Mouse (Mus musculus) Patski (cell line): ENCODE measurements around the gene Chd9. TPM values are rescaled to one million over a fixed set of nuclear protein-coding genes. Genes with fewer than 3 reads are reported as not detected.

Experiments
- ATAC-seq: fragments of 100-300 bp; one replicate; pipeline ENCODE4 v1.8.0; 2021
- CTCF ChIA-PET: fragments of 350-600 bp; sonication (Branson Sonifier 250); formaldehyde crosslinking; loops from one replicate; lab custom pipeline; 2022; ENCODE audit warnings: inconsistent platforms; lab: Charles Lee
- POLR2A ChIA-PET: fragments of 350-600 bp; sonication (Branson Sonifier 250); formaldehyde crosslinking; loops from one replicate; lab custom pipeline; 2022; ENCODE audit warnings: antibody characterized with exemption, inconsistent platforms; lab: Charles Lee
- DNase-seq: peaks from one replicate; pipeline ENCODE4 v3.0.0-alpha.2; 2011; ENCODE audit warnings: low read depth, low spot score
- H3K27me3 ChIP-seq: fragments of 371-371 bp; one replicate; pipeline ENCODE4 v1.5.1; 2021
- CTCF ChIP-seq: fragments of 100-300 bp; IDR thresholded peaks from one replicate; pipeline ENCODE4 v1.5.1; 2021
- in situ Hi-C: fragments of 300-500 bp; cut with MboI; formaldehyde crosslinking; loops from 3 replicates; pipeline ENCODE4 v1.11.1; 2018; ENCODE audit warnings: low pct_unique_long_range_greater_than_20kb, mixed read lengths
- polyA plus RNA-seq: library from polyadenylated mRNA; unstranded; gene quantifications from one replicate; pipeline ENCODE4 v1.2.3, GENCODE M21; 2021

Chd9 gene
- polyA plus RNA-seq, 1 experiment from 2014 or later = 63.7 TPM

DNA sequence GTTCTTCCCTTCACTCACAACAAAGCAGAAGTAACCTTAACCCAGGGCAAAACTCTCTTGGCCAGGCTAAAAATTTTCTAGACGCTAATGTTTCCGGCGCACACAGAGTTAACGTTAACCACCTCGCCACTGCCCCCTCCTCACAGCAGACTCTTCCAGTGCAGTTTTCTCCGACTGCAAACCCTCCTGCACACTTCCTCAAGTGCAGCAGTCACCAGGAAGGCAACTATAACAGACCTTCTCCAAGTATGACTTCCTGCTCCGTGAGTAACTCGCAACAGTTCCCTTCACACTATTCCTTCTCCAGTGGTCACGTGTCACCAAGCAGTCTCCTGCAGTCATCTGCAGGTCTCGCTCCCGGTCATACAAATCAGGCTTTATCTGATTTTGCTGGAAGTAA is 104.8 kb downstream of the Chd9 start:
- in situ Hi-C loops = no loop called here
- ATAC-seq (no peak), DNase-seq (no peak)
- CTCF ChIA-PET = no interaction called here
- no peak for TF ChIP-seq CTCF
- POLR2A ChIA-PET = no interaction called here
- no peaks in the 10 kb centered on the region for H3K27me3 ChIP-seq

DNA sequence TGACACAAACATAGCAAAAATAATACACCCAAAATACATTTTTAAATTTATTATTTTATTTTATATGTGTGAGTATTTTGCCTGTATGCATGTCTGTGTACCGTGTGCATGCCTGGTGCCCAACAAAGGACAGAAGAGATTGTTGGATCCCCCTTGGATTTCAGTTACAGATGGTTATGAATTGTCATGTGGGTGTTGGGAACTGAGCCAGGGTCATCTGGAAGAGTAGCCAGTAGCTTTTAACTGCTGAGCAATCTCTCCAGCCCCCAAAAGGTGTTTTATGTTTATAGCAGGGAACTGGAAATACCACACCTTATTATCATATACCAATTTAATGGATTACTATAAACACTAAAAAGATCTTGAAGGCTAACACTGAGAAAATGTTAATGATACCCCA is 106.6 kb downstream of the Chd9 start:
- no peak for TF ChIP-seq CTCF
- no peaks in the 10 kb centered on the region for H3K27me3 ChIP-seq
- POLR2A ChIA-PET = no interaction called here
- in situ Hi-C loops = no loop called here
- no peak for DNase-seq
- CTCF ChIA-PET = interaction anchor here (1.0 to 5.0 kb wide), 4 partner anchors 10 to 104 kb away, joined by 3 to 44 read pairs (median 6); partner anchors contain the start of gene Chd9
- ATAC-seq = no peak

DNA sequence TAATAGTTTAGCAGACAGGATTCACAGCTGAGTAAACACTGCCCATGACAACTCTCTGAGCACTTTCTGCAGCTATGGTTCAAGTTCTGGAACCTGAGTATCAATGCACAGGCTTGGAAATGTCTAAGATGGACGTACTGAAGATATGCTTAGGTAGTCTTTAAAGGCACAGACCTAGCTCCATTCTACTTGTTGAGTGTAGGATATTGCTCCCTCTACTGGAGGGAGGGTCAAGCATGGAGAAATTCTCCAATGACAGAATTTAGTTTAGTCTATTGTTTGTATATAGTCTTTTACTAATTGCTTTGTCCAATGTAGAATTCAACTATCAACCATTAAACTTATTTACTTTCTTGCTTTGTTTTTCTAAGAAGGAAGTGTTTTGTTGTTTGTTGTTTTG is 108.7 kb downstream of the Chd9 start:
- in situ Hi-C loops = no loop called here

DNA sequence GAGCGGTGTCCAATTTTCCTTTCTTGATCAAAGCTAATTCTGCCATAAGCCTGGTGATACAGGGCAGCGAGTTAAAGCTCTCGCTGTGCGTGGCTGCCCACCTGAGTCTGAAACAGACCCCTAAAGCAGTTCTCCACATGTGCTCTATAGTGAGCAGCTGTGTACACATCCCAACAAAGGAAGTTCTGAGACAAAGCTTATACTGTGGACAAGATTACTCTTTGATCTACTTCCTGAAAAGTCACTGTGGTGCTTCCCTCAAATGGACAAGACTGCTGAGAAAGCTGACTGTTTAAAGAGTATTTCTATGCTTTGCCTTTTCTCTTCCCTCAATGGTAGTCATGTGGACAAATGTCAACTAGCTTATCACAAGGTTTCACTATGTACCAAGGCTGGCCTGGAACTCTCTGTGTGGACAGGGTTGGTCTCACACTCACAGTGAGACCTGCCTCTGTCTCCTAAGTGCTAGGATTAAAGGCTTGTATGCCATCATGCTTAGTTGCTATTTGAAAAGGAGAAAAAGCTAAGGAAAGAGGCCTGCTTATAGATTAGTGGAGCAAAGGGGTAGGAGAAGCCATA is 110.3 kb downstream of the Chd9 start:
- POLR2A ChIA-PET = interaction anchor here (1.2 kb wide), 1 partner anchor 10 kb away, joined by 4 read pairs; no protein-coding TSS in a partner anchor
- TF ChIP-seq CTCF = no peak
- ATAC-seq = no peak

More for the DNA sequence above, 108.7 kb downstream of the Chd9 start:
- DNase-seq = no peak
- POLR2A ChIA-PET = interaction anchor here (0.7 kb wide), 1 partner anchor 100 kb away, joined by 3 read pairs; no protein-coding TSS in a partner anchor
- peak; percentile 52 for TF ChIP-seq CTCF
- H3K27me3 ChIP-seq = no peaks in the 10 kb centered on the region
- no peak for ATAC-seq
- CTCF ChIA-PET = interaction anchor here (0.7 to 5.0 kb wide), 10 partner anchors 10 to 142 kb away, joined by 3 to 44 read pairs (median 3); partner anchors contain the start of gene Chd9

DNA sequence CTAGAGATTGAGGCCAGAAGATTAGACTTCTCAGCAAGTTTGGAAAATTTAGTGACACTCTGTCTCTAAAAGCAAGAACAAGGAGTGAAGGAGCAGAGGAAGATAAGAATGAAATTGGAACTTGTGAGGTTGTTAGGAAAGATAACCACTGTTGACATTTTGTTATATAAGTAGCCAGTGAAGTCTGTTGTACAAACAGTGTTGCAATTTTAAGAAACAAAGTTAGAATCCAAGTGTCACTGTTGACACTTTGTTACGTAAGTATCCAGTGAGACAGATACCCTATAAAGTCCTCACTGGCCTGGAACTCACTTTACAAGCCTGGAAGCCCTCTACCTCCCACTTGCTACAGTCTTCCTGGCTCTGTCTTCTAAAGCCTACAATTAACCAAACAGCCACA is 111.7 kb downstream of the Chd9 start:
- DNase-seq = no peak
- ChIA-PET CTCF (interaction anchor here (2.3 kb wide), 1 partner anchor 8 kb away, joined by 12 read pairs; no protein-coding TSS in a partner anchor), POLR2A (interaction anchor here (1.2 kb wide), 1 partner anchor 9 kb away, joined by 4 read pairs; no protein-coding TSS in a partner anchor)
- H3K27me3 ChIP-seq = no peaks in the 10 kb centered on the region
- in situ Hi-C loops = no loop called here
- no peak for ATAC-seq
- no peak for TF ChIP-seq CTCF

More for the DNA sequence above, 110.3 kb downstream of the Chd9 start:
- in situ Hi-C loops = no loop called here
- DNase-seq = no peak
- H3K27me3 ChIP-seq = no peaks in the 10 kb centered on the region
- CTCF ChIA-PET = interaction anchor here (1.4 to 5.0 kb wide), 5 partner anchors 9 to 108 kb away, joined by 3 to 44 read pairs (median 12); partner anchors contain the start of gene Chd9

DNA sequence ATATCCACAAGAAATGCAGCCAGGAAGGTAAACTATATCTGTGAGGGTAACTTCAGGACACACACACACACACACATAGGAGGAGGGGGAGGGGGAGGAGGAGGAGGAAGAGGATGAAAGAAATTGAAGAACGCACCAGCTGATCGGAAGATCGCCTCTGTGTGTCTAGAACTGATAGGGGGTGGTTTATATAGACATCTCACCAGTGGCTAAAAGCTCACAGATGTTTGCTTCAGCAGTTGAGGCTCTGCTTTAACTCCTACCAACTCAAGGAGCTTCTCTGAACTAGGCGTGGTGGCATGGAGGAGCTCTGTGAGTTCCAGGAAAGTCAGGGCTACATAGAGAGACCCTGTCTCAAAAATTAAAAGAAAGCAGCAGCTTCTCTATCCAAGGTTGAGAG is 115.6 kb downstream of the Chd9 start:
- TF ChIP-seq CTCF = no peak
- ChIA-PET CTCF (interaction anchor here (1.2 to 1.6 kb wide), 3 partner anchors 9 to 115 kb away, joined by 3 to 8 read pairs (median 4); partner anchors contain the start of gene Chd9), POLR2A (no interaction called here)
- ATAC-seq (no peak), DNase-seq (no peak)
- in situ Hi-C loops = no loop called here
- H3K27me3 ChIP-seq = no peaks in the 10 kb centered on the region

DNA sequence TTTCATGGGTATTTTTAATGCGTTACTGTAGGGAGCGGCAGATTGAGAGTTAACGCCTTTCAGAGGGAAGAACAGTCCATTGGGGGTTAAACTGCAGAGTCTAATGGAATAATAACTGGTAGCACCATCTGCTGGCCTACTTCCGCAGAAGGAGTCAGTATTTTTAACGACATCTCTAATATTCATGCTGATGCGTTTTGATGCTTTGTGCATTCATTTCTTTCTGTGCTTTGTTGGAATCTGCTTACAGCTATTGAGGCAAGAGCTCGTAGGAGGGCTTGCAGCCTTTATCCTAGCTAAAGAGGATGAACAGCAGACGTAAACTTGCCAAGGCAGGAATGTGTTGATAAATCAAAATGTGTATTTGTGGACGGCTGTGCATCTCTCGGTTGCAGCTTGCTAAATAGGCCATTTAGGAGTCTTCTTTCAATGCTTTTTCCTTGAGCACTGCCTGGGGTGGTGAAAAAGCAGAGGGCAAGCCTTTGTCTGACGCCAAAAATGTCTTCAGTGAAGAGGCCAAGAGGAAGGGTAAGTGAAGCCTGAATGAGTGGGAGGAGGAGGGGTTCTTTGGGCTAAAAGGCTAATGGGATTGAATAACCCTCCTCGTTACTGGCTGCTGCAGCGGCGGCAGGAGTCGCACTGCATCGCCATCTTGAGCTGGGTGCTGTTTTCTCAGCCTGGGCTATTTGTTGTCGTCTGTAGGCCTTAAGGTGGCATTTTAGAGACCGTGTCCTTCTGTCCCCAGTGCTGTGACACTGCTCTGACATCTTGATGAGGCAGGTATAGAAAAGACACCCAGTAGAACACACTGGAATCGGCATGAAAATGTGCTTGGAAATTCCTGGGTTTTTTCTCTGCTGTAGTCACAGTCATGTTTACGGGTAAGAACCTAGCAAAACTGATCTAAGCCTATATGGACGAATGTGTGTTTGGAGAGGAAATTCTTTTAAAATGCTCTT is 126.9 kb downstream of the Chd9 start:
- CTCF ChIA-PET = interaction anchor here (1.0 to 5.9 kb wide), 10 partner anchors 11 to 161 kb away, joined by 3 to 33 read pairs (median 4); partner anchors contain the start of genes Chd9 and Gm19935
- peak; percentile 58 for DNase-seq
- H3K27me3 ChIP-seq = no peaks in the 10 kb centered on the region
- POLR2A ChIA-PET = interaction anchor here (1.6 kb wide), 1 partner anchor 126 kb away, joined by 9 read pairs; the partner anchor contains the start of gene Chd9
- ATAC-seq = peak; percentile 93
- in situ Hi-C loops = loop anchor here (5.0 kb wide), 1 partner anchor 138 kb away; the partner anchor contains the start of gene Gm19935
- TF ChIP-seq CTCF = peak; percentile 73

DNA sequence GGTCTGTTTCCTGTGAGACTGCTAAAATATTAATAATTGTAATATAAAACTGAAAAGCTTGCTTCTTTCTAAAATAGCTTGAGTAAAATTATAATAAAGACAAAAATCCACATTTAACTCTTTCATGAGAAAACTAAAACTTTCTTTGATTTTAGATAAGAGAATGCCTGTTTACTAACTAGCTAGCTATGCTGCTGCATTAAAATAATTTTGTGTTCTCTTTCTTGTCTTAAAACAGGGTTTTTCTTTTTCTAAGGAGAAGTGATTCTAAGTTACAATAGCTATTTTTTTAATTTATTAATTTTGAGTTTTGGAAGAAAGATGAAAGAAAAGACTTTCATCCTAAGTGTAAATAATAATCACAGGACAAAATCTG is 127.6 kb downstream of the Chd9 start:
- no peaks in the 10 kb centered on the region for H3K27me3 ChIP-seq
- ATAC-seq (no peak), DNase-seq (no peak)
- TF ChIP-seq CTCF = no peak
- in situ Hi-C loops = no loop called here
- ChIA-PET POLR2A (interaction anchor here (1.6 kb wide), 1 partner anchor 127 kb away, joined by 9 read pairs; the partner anchor contains the start of gene Chd9), CTCF (interaction anchor here (1.3 to 5.9 kb wide), 8 partner anchors 11 to 162 kb away, joined by 3 to 33 read pairs (median 4); partner anchors contain the start of genes Chd9 and Gm19935)

DNA sequence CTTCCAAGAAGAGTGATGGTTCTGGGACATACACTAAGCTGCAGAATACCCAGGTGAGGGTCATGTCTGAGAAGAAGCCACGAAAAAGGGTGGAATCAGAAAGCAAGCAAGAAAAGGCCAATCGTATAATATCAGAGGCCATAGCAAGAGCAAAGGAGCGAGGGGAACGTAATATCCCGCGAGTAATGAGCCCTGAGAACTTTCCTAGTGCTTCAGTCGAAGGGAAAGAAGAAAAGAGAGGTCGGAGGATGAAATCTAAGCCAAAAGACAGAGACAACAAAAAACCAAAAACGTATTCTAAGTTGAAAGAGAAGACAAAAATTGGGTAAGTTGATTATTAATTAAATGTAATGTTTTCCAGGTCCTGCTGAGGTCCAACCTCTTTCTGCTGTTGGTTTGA is 128.2 kb downstream of the Chd9 start:
- CTCF ChIA-PET = interaction anchor here (1.3 to 5.9 kb wide), 4 partner anchors 10 to 162 kb away, joined by 4 to 33 read pairs (median 8); partner anchors contain the start of gene Chd9
- POLR2A ChIA-PET = no interaction called here
- no peak for TF ChIP-seq CTCF
- no peak for DNase-seq
- H3K27me3 ChIP-seq = no peaks in the 10 kb centered on the region
- in situ Hi-C loops = no loop called here
- no peak for ATAC-seq

GRCm38 (mm10) chr8:90957711-90958110 is 129.6 kb downstream of the Chd9 start:
- POLR2A ChIA-PET = no interaction called here

More at GRCm38 (mm10) chr8:90957711-90958110, 129.6 kb downstream of the Chd9 start:
- H3K27me3 ChIP-seq = no peaks in the 10 kb centered on the region
- ATAC-seq (no peak), DNase-seq (no peak)
- CTCF ChIA-PET = interaction anchor here (1.6 kb wide), 1 partner anchor 129 kb away, joined by 5 read pairs; the partner anchor contains the start of gene Chd9
- in situ Hi-C loops = no loop called here
- no peak for TF ChIP-seq CTCF
